Mouse (Mus musculus): ENCODE data around the gene Ascc2.

The Ascc2 gene

DNA sequence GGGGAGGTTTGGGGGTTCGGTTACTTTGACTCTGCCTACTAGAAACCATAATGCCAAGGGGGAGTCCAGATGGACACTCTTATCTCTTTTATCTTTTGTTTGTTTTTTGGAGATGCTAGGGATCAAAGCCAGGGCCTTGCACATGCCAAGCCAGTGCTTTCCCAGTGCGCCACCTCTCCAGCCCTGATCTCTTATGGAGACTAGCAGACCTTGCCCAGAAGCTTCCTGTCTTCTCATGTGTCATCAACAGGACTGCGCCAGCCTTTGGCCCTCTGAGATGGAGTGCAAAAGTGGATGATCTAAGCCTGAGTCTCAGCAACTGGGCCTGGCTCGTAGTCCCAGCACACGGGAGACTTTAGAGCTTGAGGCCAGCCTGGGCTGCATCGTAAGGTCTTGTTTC, 38.1 kb downstream of the Ascc2 start:
- in situ Hi-C loops (cut with MboI; ENCODE audit: low pct_unique_long_range_greater_than_20kb in 1 of 2, low sequenced_read_pairs in 2 of 2, unreplicated experiment in 1 of 2): loop anchor here in 1 of 2 experiments (5.0 kb wide), 1 partner anchor 38 kb away; the partner anchor contains the start of gene Ascc2

- in situ Hi-C loops (cut with MboI; ENCODE audit: low pct_unique_long_range_greater_than_20kb in 1 of 2, low sequenced_read_pairs in 2 of 2, unreplicated experiment in 1 of 2): loop anchor here in 1 of 2 experiments (5.0 kb wide), 1 partner anchor 40 kb away; the partner anchor contains the start of gene Ascc2
These were observed 39.8 kb downstream of the Ascc2 start for GRCm38 (mm10) chr11:4677250-4677872.

GRCm38 (mm10) chr11:4678700-4679440, 41.3 kb downstream of the Ascc2 start:
- in situ Hi-C loops (cut with MboI; ENCODE audit: low pct_unique_long_range_greater_than_20kb in 1 of 2, low sequenced_read_pairs in 2 of 2, unreplicated experiment in 1 of 2): loop anchor here in 1 of 2 experiments (5.0 kb wide), 1 partner anchor 42 kb away; the partner anchor contains the start of gene Ascc2

DNA sequence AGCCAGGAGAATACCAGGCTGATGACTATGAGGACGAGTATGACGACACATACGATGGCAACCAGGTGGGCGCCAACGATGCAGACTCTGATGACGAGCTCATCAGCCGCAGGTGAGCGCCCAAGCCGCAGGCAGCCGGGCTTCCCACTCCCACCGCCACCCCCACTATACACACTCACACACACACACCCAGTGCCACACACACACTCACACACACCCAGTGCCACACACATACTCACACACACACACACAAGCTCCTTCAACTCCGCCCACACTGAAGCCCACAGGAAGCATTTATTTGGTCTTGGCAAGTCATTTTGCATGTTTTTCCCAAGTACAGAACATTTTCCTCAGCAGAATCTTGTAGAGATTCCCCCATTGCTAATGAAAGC, 41.9 kb downstream of the Ascc2 start:
- in situ Hi-C loops (cut with MboI; ENCODE audit: low pct_unique_long_range_greater_than_20kb in 1 of 2, low sequenced_read_pairs in 2 of 2, unreplicated experiment in 1 of 2): loop anchor here in 1 of 2 experiments (5.0 kb wide), 1 partner anchor 42 kb away; the partner anchor contains the start of gene Ascc2

GRCm38 (mm10) chr11:4680126-4680525, 42.6 kb downstream of the Ascc2 start:
- in situ Hi-C loops (cut with MboI; ENCODE audit: low pct_unique_long_range_greater_than_20kb in 1 of 2, low sequenced_read_pairs in 2 of 2, unreplicated experiment in 1 of 2): no loop called here

GRCm38 (mm10) chr11:4683516-4683915, 46.0 kb downstream of the Ascc2 start:
- in situ Hi-C loops (cut with MboI; ENCODE audit: low pct_unique_long_range_greater_than_20kb in 1 of 2, low sequenced_read_pairs in 2 of 2, unreplicated experiment in 1 of 2): no loop called here

DNA sequence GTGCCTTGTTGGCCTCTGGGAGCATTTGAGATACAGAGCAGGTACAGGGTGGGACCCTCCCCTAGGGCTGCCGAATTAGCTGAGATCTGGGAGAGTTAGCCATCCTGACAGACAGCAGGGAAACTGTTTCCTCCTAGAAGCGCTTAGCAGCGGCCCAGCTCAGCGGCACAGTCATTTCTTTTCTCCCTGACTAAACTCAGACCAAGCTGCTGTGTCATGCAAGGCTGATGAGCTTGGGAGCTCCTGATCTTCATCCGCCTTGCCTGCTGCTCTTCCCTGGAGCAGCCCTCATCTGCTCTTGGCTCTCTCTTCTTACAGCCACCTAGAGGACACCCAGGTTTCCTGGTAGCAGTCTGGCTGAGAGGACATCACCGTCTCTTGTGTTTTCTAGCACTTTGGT, 46.6 kb downstream of the Ascc2 start:
- in situ Hi-C loops (cut with MboI; ENCODE audit: low pct_unique_long_range_greater_than_20kb in 1 of 2, low sequenced_read_pairs in 2 of 2, unreplicated experiment in 1 of 2): no loop called here

- in situ Hi-C loops (cut with MboI; ENCODE audit: low pct_unique_long_range_greater_than_20kb in 1 of 2, low sequenced_read_pairs in 2 of 2, unreplicated experiment in 1 of 2): no loop called here
These were observed 47.5 kb downstream of the Ascc2 start for GRCm38 (mm10) chr11:4685071-4685470.

DNA sequence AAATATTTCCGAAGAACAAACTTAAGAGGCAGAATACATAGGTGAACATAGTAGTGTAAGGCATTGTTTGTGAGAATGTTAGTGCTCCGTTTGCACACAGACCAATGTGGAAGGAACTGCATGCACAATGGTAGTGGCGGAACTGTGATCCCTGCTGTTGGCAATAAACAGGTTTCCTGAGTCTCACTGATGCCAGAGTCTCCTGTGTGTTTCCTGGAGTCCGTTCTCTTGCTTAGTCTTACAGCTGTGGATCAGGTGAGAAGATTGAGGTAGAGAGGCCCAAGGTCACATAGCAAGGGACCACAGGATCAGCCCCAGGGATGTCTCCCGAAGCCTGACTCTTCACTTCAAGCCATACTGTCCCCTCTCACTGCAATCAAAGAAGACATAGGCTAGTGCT, 48.0 kb downstream of the Ascc2 start:
- in situ Hi-C loops (cut with MboI; ENCODE audit: low pct_unique_long_range_greater_than_20kb in 1 of 2, low sequenced_read_pairs in 2 of 2, unreplicated experiment in 1 of 2): no loop called here

DNA sequence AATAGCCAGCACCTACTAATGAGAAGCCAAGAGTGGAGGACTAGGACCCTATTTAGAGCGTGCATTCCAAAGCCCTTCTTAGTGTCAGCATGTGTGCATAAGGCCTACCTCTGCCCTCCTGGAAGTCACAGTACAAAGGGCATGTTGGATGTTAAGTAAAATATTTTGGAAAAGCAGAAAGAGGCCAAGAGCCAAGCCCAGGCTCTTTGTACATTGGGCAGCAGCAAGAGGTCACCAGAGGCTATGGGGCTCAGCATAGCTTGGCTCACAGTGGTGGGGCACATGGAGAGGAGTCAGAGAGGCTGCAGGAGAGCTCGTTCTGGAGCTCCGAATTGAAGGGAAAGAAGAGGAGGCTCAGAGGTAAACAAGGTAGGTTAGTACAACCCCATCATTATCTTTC, 49.5 kb downstream of the Ascc2 start:
- in situ Hi-C loops (cut with MboI; ENCODE audit: low pct_unique_long_range_greater_than_20kb in 1 of 2, low sequenced_read_pairs in 2 of 2, unreplicated experiment in 1 of 2): no loop called here

DNA sequence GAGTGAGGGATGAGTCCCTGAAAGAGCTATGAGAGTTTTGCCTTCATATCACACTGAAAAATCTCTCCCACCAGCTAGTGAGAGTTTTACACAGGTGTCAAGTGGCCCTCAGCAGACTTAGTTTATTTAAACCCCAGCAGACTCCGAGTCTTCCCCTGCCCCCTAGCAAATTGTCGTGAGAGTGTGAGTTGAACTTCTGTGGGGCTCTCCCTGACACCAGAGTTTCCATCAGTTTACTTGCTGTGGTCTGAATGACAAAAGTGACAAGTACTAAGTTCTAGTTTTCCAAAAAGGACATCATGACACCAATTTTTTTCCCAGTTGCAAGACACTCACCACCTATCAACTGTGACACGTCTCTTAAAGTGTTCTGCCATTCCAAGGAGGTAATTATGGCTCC, 50.3 kb downstream of the Ascc2 start:
- in situ Hi-C loops (cut with MboI; ENCODE audit: low pct_unique_long_range_greater_than_20kb in 1 of 2, low sequenced_read_pairs in 2 of 2, unreplicated experiment in 1 of 2): no loop called here

- in situ Hi-C loops (cut with MboI; ENCODE audit: low pct_unique_long_range_greater_than_20kb in 1 of 2, low sequenced_read_pairs in 2 of 2, unreplicated experiment in 1 of 2): no loop called here
These were observed 51.3 kb downstream of the Ascc2 start for GRCm38 (mm10) chr11:4688632-4689380.

- in situ Hi-C loops (cut with MboI; ENCODE audit: low pct_unique_long_range_greater_than_20kb in 1 of 2, low sequenced_read_pairs in 2 of 2, unreplicated experiment in 1 of 2): no loop called here
These were observed 52.8 kb downstream of the Ascc2 start for GRCm38 (mm10) chr11:4690353-4690752.

DNA sequence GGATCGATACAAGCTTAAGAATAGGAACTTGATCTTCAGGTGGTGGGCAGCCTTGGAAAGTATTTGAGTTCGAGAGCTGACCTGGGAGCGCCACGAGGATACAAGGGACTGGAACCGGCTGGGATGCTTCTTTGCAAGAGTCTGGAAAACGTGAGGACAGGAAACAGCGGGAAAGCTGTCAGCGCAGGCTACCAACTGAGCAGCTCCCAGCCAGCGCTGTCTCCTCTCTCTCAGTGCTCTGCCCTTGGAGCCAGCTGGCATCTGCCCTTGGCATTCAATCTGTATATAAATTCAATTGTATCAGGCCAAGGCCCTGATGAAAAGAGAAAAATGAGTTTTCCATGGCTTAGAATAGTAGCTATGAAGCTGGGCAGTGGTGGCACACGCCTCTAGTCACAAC, 53.7 kb downstream of the Ascc2 start:
- in situ Hi-C loops (cut with MboI; ENCODE audit: low pct_unique_long_range_greater_than_20kb in 1 of 2, low sequenced_read_pairs in 2 of 2, unreplicated experiment in 1 of 2): no loop called here

- in situ Hi-C loops (cut with MboI; ENCODE audit: low pct_unique_long_range_greater_than_20kb in 1 of 2, low sequenced_read_pairs in 2 of 2, unreplicated experiment in 1 of 2): no loop called here
These were observed 54.6 kb downstream of the Ascc2 start for GRCm38 (mm10) chr11:4692162-4692561.

DNA sequence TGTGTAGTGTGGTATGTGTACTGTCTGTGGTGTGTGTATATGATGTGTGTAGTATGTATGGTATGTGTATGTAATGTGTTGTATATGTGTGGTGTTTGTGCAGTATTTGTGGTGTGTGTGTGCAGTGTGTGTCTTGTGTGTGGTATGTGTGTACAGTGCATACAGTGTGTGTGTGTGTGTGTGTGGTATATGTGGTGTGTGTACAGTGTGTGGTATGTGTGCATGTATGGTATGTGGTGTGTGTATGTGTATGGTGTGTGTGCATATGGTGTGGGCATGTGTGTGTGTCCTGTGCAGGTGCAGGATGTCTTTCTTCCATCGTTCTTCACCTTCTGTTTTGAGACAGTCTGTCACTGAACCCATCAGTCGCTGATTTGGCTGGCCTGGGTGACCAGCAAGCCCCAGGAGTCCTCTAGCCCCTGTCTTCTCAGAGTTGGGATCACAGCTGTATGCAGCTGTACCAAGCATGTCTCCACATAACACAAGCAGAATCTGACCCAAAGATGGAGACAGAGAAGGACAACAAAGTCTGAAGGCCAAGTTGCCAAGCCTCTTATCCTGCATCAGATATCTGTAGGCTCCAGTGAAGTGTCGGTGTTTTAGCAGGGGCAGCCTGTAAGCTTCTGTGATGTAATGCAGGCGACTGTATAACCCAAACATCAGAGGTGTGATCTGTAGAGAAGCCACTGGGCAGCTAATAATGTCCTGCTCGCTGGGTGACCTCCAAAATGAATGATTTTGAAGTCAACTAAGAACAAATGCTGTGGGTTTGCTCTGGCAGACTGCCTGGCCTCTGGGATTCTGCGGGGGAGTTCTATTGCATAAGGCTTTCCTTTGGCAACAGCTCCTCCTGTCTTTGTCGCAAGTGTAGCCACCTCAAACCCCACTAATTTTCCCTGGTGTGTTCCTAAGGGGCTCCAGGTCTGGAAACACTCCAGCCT, 59.8 kb downstream of the Ascc2 start:
- in situ Hi-C loops (cut with MboI; ENCODE audit: low pct_unique_long_range_greater_than_20kb in 1 of 2, low sequenced_read_pairs in 2 of 2, unreplicated experiment in 1 of 2): no loop called here

GRCm38 (mm10) chr11:4700726-4701125, 63.2 kb downstream of the Ascc2 start:
- in situ Hi-C loops (cut with MboI; ENCODE audit: low pct_unique_long_range_greater_than_20kb in 1 of 2, low sequenced_read_pairs in 2 of 2, unreplicated experiment in 1 of 2): no loop called here

DNA sequence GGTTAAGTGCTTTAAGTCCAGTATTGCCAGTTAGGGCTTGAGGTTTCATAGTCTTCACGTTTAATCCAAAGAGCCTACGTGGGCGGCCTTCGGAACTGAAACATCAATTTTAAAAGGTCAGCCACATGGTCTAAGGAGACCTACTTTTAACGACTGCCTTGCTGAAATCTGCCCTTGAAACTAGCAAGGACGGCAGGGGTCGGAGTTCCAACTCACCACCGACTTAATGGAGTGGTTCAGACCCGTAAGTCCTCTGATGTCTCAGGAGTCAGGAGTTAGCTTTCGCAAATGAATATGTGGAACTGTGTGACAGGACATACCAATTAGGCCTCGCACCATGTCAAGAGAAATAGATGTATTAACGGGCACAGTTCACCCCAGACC, 66.1 kb downstream of the Ascc2 start:
- in situ Hi-C loops (cut with MboI; ENCODE audit: low pct_unique_long_range_greater_than_20kb in 1 of 2, low sequenced_read_pairs in 2 of 2, unreplicated experiment in 1 of 2): no loop called here
